Mouse (Mus musculus): ENCODE data around the gene Spock2. TPM values are rescaled to one million over a fixed set of nuclear protein-coding genes. Genes with fewer than 3 reads are reported as not detected.
"Not testable (repeated sequence)": the region's sequence is repeated elsewhere in the genome, so short reads cannot be mapped to it uniquely, and the experiment has no call there.

The Spock2 gene
- polyA plus RNA-seq, 1 experiment from 2014 or later = 51.3 TPM

DNA sequence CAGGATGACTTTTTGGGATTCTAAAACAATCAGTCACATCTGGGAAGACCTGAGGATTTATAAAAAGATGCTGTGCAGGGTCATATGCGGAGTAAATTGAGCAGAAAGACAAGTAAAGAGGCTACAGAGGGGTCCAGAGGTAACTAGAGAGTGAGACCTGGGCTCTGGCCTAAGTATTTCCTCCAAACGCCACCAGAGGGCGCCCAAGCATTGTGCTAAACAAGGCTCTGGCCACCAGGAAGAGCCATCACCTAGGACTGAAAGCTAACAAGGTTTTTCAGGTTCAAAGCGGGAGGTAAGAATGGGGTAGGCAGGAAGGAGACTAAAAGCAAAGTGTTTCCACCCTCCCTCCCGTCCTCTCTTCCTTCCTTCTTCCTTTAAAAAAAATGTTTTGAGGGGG lies 42.1 kb downstream of the Spock2 start:
- Histone ChIP-seq H3K27me3 (ENCODE audit: control insufficient read depth, insufficient read depth, low read length) (no peaks in the 10 kb centered on the region), H3K4me2 (replicated peaks; ENCODE audit: low read depth, low read length) (no peak overlapping the region), H3K9me3 (ENCODE audit: control insufficient read depth, low read length) (no peaks in the 10 kb centered on the region), H3K27ac (ENCODE audit: low read depth, low read length) (no peak overlapping the region), H3K36me3 (ENCODE audit: control insufficient read depth, insufficient read depth, low read length) (no peaks in the 10 kb centered on the region), H3K9ac (ENCODE audit: low read depth, low read length) (no peak overlapping the region), H3K4me3 (ENCODE audit: low read length) (no peak overlapping the region), H3K4me1 (ENCODE audit: control insufficient read depth, insufficient read depth, low read length) (no peaks in the 10 kb centered on the region)
- peak; percentile 67 for ATAC-seq (ENCODE audit: low FRiP score, low TSS enrichment)
- 3% methylated on average over 5 of the region's 5 CpGs for WGBS

- no peaks in the 10 kb centered on the region for H3K27me3 ChIP-seq (ENCODE audit: control insufficient read depth, insufficient read depth, low read length)
- WGBS = 62% methylated on average over 6 of the region's 6 CpGs
- H3K4me1 ChIP-seq (ENCODE audit: control insufficient read depth, insufficient read depth, low read length) = no peaks in the 10 kb centered on the region
- H3K4me2 ChIP-seq (replicated peaks; ENCODE audit: low read depth, low read length) = no peak overlapping the region
- H3K36me3 ChIP-seq (ENCODE audit: control insufficient read depth, insufficient read depth, low read length) = no peaks in the 10 kb centered on the region
- H3K9ac ChIP-seq (ENCODE audit: low read depth, low read length) = no peak overlapping the region
- no peak overlapping the region for H3K27ac ChIP-seq (ENCODE audit: low read depth, low read length)
- no peak overlapping the region for H3K4me3 ChIP-seq (ENCODE audit: low read length)
- no peaks in the 10 kb centered on the region for H3K9me3 ChIP-seq (ENCODE audit: control insufficient read depth, low read length)
- no peak for ATAC-seq (ENCODE audit: low FRiP score, low TSS enrichment)
These were observed 45.2 kb downstream of the Spock2 start for GRCm38 (mm10) chr10:60151107-60151663.

DNA sequence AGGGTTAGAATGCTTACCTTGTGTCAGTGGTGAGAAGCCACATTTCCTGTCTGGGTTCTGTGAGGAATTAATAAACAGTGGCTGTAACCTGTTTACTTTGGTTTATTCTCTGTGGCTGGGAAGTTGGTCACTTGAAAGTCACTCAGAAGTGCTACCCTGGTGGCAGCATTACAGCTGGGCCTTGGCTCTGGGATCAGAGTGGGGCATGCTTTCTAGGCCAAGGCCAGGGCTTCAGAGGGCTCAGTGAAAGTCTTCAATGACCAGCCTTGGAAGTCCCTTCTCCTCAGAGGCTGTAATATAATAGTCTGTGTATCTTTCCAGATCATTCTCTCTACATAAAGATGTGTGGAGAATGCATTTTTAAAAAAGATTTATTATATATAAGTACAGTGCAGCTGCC lies 50.0 kb downstream of the Spock2 start:
- Histone ChIP-seq H3K4me1 (ENCODE audit: control insufficient read depth, insufficient read depth, low read length) (no peaks in the 10 kb centered on the region), H3K36me3 (ENCODE audit: control insufficient read depth, insufficient read depth, low read length) (no peaks in the 10 kb centered on the region), H3K27ac (ENCODE audit: low read depth, low read length) (no peak overlapping the region), H3K27me3 (ENCODE audit: control insufficient read depth, insufficient read depth, low read length) (no peaks in the 10 kb centered on the region), H3K9me3 (ENCODE audit: control insufficient read depth, low read length) (no peaks in the 10 kb centered on the region), H3K4me2 (replicated peaks; ENCODE audit: low read depth, low read length) (no peak overlapping the region), H3K4me3 (ENCODE audit: low read length) (no peak overlapping the region), H3K9ac (ENCODE audit: low read depth, low read length) (no peak overlapping the region)
- ATAC-seq (ENCODE audit: low FRiP score, low TSS enrichment) = no peak

DNA sequence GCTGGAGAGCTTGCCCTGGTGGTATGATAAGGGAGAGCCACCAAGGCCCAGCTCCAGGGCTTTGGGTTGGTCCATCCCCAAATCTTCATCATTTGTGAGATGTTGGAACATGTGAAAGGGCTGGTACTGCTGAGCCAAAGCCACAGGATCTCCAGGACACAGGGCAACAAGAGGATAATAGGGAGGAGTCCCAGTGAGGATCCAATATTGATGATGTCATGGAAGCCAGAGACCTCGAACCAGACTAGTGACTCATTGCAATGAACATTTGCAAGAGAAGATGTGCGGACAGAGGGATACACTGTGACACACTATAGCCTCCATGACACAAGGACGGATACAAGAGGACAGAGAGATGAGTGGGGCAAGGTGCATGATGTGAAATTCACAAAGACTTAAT lies 52.1 kb downstream of the Spock2 start:
- 91% methylated on average over 3 of the region's 3 CpGs for WGBS
- Histone ChIP-seq H3K9me3 (ENCODE audit: control insufficient read depth, low read length) (no peaks in the 10 kb centered on the region), H3K4me2 (replicated peaks; ENCODE audit: low read depth, low read length) (no peak overlapping the region), H3K36me3 (ENCODE audit: control insufficient read depth, insufficient read depth, low read length) (no peaks in the 10 kb centered on the region), H3K27me3 (ENCODE audit: control insufficient read depth, insufficient read depth, low read length) (no peaks in the 10 kb centered on the region), H3K27ac (ENCODE audit: low read depth, low read length) (no peak overlapping the region), H3K4me1 (ENCODE audit: control insufficient read depth, insufficient read depth, low read length) (no peaks in the 10 kb centered on the region), H3K9ac (ENCODE audit: low read depth, low read length) (no peak overlapping the region), H3K4me3 (ENCODE audit: low read length) (no peak overlapping the region)
- no peak for ATAC-seq (ENCODE audit: low FRiP score, low TSS enrichment)

- not testable (repeated sequence) for ATAC-seq (ENCODE audit: low FRiP score, low TSS enrichment); H3K4me1 ChIP-seq (ENCODE audit: control insufficient read depth, insufficient read depth, low read length)
These were observed 55.4 kb downstream of the Spock2 start for GRCm38 (mm10) chr10:60161397-60161796.

DNA sequence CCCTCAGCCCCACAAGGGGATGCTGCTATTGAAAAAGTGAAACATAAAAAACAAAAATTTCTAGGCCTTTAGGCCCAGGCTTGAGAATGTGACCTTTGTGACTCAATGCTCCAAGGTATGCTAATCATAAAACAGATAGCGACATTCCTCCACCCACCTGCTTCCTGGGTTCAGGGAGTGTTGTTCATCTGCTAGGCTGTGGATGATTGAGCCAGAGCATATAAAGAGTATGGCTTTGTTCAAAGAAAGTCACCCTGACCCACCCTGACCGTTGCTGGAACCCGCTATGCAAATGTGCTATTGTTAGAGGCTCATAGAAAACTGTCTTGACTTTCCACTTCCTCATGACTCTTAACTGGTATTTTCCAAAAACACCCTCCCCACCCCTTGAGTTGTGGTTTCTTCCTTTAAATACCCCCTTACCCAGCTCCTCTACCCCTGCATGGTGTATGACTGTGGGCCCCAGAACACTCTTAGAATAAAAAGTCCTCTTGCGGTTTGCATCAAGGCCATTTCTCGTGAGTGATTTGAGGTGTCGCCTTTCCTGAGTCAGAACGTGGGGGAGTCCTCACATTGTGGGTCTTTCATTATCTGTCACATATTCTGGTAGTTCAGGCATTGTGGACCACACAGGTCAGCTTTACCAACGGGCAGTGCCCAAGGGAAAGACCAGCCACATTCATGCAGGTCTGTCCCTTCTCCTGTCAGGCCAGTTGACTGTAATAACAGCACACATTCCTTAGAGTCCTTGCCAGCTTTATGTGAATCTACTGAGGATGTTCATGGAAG lies 56.4 kb downstream of the Spock2 start:
- H3K36me3 ChIP-seq (ENCODE audit: control insufficient read depth, insufficient read depth, low read length) = not testable (repeated sequence)

More at GRCm38 (mm10) chr10:60161397-60161796, 55.4 kb downstream of the Spock2 start:
- H3K9me3 ChIP-seq (ENCODE audit: control insufficient read depth, low read length); H3K36me3 ChIP-seq (ENCODE audit: control insufficient read depth, insufficient read depth, low read length); H3K4me3 ChIP-seq (ENCODE audit: low read length); H3K27ac ChIP-seq (ENCODE audit: low read depth, low read length); H3K9ac ChIP-seq (ENCODE audit: low read depth, low read length); H3K27me3 ChIP-seq (ENCODE audit: control insufficient read depth, insufficient read depth, low read length); H3K4me2 ChIP-seq (replicated peaks; ENCODE audit: low read depth, low read length): not testable (repeated sequence)
- 74% methylated on average over 3 of the region's 3 CpGs for WGBS

DNA sequence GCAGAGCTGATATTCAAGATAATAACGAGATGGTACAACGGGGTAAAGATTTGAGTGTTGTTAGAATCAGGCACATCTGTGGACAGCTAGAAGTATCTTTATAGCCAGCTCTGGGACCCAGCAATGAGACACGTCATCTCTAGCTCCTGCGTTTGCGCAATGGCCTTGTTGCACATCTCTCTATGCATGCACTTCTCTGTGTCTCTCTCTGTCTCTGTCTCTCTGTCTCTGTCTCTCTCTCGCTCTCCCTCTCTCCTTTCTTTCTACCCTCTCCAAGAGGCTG lies 56.9 kb downstream of the Spock2 start:
- Histone ChIP-seq H3K27me3 (ENCODE audit: control insufficient read depth, insufficient read depth, low read length) (no peaks in the 10 kb centered on the region), H3K27ac (ENCODE audit: low read depth, low read length) (no peak overlapping the region), H3K36me3 (ENCODE audit: control insufficient read depth, insufficient read depth, low read length) (no peaks in the 10 kb centered on the region), H3K9me3 (ENCODE audit: control insufficient read depth, low read length) (no peaks in the 10 kb centered on the region; the same call in 1 of the 2 replicates), H3K4me3 (ENCODE audit: low read length) (no peak overlapping the region), H3K4me2 (replicated peaks; ENCODE audit: low read depth, low read length) (no peak overlapping the region), H3K9ac (ENCODE audit: low read depth, low read length) (no peak overlapping the region), H3K4me1 (ENCODE audit: control insufficient read depth, insufficient read depth, low read length) (no peaks in the 10 kb centered on the region)
- 90% methylated on average over 6 of the region's 6 CpGs for WGBS
- ATAC-seq (ENCODE audit: low FRiP score, low TSS enrichment) = no peak

More for the DNA sequence above, 56.4 kb downstream of the Spock2 start:
- 79% methylated on average over 8 of the region's 8 CpGs for WGBS
- not testable (repeated sequence) for H3K4me1 ChIP-seq (ENCODE audit: control insufficient read depth, insufficient read depth, low read length); H3K9ac ChIP-seq (ENCODE audit: low read depth, low read length); H3K4me2 ChIP-seq (replicated peaks; ENCODE audit: low read depth, low read length); H3K9me3 ChIP-seq (ENCODE audit: control insufficient read depth, low read length); H3K4me3 ChIP-seq (ENCODE audit: low read length); H3K27ac ChIP-seq (ENCODE audit: low read depth, low read length); ATAC-seq (ENCODE audit: low FRiP score, low TSS enrichment); H3K27me3 ChIP-seq (ENCODE audit: control insufficient read depth, insufficient read depth, low read length)

- Histone ChIP-seq H3K4me2 (replicated peaks; ENCODE audit: low read depth, low read length) (no peak overlapping the region), H3K36me3 (ENCODE audit: control insufficient read depth, insufficient read depth, low read length) (no peaks in the 10 kb centered on the region), H3K4me1 (ENCODE audit: control insufficient read depth, insufficient read depth, low read length) (no peaks in the 10 kb centered on the region), H3K9me3 (ENCODE audit: control insufficient read depth, low read length) (no peaks in the 10 kb centered on the region; the same call in 1 of the 2 replicates), H3K9ac (ENCODE audit: low read depth, low read length) (no peak overlapping the region), H3K27me3 (ENCODE audit: control insufficient read depth, insufficient read depth, low read length) (no peaks in the 10 kb centered on the region), H3K4me3 (ENCODE audit: low read length) (no peak overlapping the region), H3K27ac (ENCODE audit: low read depth, low read length) (no peak overlapping the region)
- ATAC-seq (ENCODE audit: low FRiP score, low TSS enrichment) = no peak
- 100% methylated on average over 1 of the region's 1 CpGs for WGBS
These were observed 58.9 kb downstream of the Spock2 start for GRCm38 (mm10) chr10:60164869-60165268.

- Histone ChIP-seq H3K27ac (ENCODE audit: low read depth, low read length) (no peak overlapping the region), H3K36me3 (ENCODE audit: control insufficient read depth, insufficient read depth, low read length) (no peaks in the 10 kb centered on the region), H3K4me3 (ENCODE audit: low read length) (no peak overlapping the region), H3K4me1 (ENCODE audit: control insufficient read depth, insufficient read depth, low read length) (peaks cover 6% of the 10 kb centered on the region; the same call in 1 of the 2 replicates), H3K9me3 (ENCODE audit: control insufficient read depth, low read length) (no peaks in the 10 kb centered on the region; the same call in 1 of the 2 replicates), H3K27me3 (ENCODE audit: control insufficient read depth, insufficient read depth, low read length) (no peaks in the 10 kb centered on the region), H3K4me2 (replicated peaks; ENCODE audit: low read depth, low read length) (no peak overlapping the region), H3K9ac (ENCODE audit: low read depth, low read length) (no peak overlapping the region)
- ATAC-seq (ENCODE audit: low FRiP score, low TSS enrichment) = no peak
- 28% methylated on average over 3 of the region's 3 CpGs for WGBS
These were observed 60.0 kb downstream of the Spock2 start for GRCm38 (mm10) chr10:60166068-60166467.
